Comparison of ENCODE assay signal across 27 mouse cellular contexts in the genomic region with DNA sequence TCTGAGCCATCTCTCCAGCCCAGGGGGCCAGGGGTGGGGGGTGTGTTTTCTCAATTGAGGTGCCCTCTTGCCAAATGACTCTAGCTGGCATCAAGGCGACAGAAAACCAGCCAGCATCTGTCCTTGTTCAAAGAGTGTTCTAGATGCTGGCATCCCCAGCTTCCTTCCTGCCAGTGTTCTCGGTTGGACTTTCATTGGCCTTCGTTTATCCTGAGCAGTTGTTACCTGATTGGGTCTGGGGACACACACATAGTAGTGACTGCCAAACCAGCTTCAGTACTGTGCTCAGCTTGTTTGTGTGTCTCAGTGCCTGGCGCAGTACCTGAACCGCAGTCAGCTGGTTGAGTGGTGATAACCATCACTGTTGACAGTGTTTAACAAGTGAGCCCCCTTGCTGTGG. TPM values are rescaled to one million over a fixed set of nuclear protein-coding genes. Genes with fewer than 3 reads are reported as not detected.
A peak's percentile ranks its signal among the peaks of the same experiment; 100 is the strongest.
DNase-seq lines count a peak whose midpoint lies in the region; ATAC-seq lines count a peak whose summit lies in the region.
"Had no signal": no experiment of that assay in that cellular context is flagged by ENCODE, and none has a peak within 500 bp of the region (broad histone marks: within the 10 kb centered on the region; RNA-seq: fewer than 3 reads in every experiment).

No protein-coding gene starts in this region.

- 0 out of 2 replicates have a peak overlapping the region, but pooled peaks have one; percentile 45 for H3K27ac ChIP-seq in kidney, embryonic 15.5 days
- peak overlapping the region; percentile 54 for H3K27ac ChIP-seq in heart, embryonic 11.5 days (ENCODE audit: low read depth, low read length)
- peak overlapping the region; percentile 94 for H3K27ac ChIP-seq in heart, embryonic 16.5 days (ENCODE audit: low read length)
- H3K27ac ChIP-seq: forebrain, embryonic 10.5 days; limb, embryonic 13.5 days; liver, embryonic 15.5 days had no signal

- no peak overlapping the region for H3K9ac ChIP-seq in kidney, embryonic 15.5 days
- no peak overlapping the region for H3K9ac ChIP-seq in heart, embryonic 11.5 days (ENCODE audit: low read depth, low read length)
- no peak overlapping the region; the same call in 1 of the 2 replicates for H3K9ac ChIP-seq in heart, embryonic 16.5 days (ENCODE audit: low read length)
- H3K9ac ChIP-seq: limb, embryonic 13.5 days; liver, embryonic 15.5 days had no signal

- H3K9me3 ChIP-seq in kidney, embryonic 15.5 days (replicated peaks): no peaks in the 10 kb centered on the region
- H3K9me3 ChIP-seq in heart, embryonic 11.5 days (replicated peaks; ENCODE audit: control insufficient read depth, low read length): no peaks in the 10 kb centered on the region
- no peaks in the 10 kb centered on the region for H3K9me3 ChIP-seq in heart, embryonic 16.5 days (replicated peaks; ENCODE audit: control insufficient read depth, low read length)
- H3K9me3 ChIP-seq: forebrain, embryonic 10.5 days; limb, embryonic 13.5 days; liver, embryonic 15.5 days had no signal

- no peak overlapping the region for H3K4me3 ChIP-seq in kidney, embryonic 15.5 days (replicated peaks)
- no peak overlapping the region for H3K4me3 ChIP-seq in heart, embryonic 11.5 days (ENCODE audit: low read depth, low read length)
- no peak overlapping the region for H3K4me3 ChIP-seq in heart, embryonic 16.5 days (ENCODE audit: low read length)
- H3K4me3 ChIP-seq: forebrain, embryonic 10.5 days; limb, embryonic 13.5 days; liver, embryonic 15.5 days had no signal

- no peak overlapping the region for H3K4me2 ChIP-seq in kidney, embryonic 15.5 days
- no peak overlapping the region; the same call in 1 of the 2 replicates for H3K4me2 ChIP-seq in heart, embryonic 11.5 days
- H3K4me2 ChIP-seq in heart, embryonic 16.5 days (ENCODE audit: low read depth, low read length): peak overlapping the region; percentile 66; the same call in 1 of the 2 replicates
- H3K4me2 ChIP-seq: limb, embryonic 13.5 days; liver, embryonic 15.5 days had no signal

- peaks cover 9% of the 10 kb centered on the region; the same call in 1 of the 2 replicates for H3K4me1 ChIP-seq in kidney, embryonic 15.5 days
- H3K4me1 ChIP-seq in heart, embryonic 11.5 days (ENCODE audit: control insufficient read depth, insufficient read depth, low read length): peaks cover 28% of the 10 kb centered on the region
- peaks cover 37% of the 10 kb centered on the region for H3K4me1 ChIP-seq in heart, embryonic 16.5 days (ENCODE audit: control insufficient read depth, insufficient read depth, low read length)
- H3K4me1 ChIP-seq: forebrain, embryonic 10.5 days had no signal

- WGBS in kidney, embryonic 15.5 days: 90% methylated on average over 5 of the region's 5 CpGs
- WGBS in heart, embryonic 11.5 days (ENCODE audit: insufficient replicate concordance): 66% methylated on average over 5 of the region's 5 CpGs
- WGBS in heart, embryonic 16.5 days: 65% methylated on average over 5 of the region's 5 CpGs

- peaks cover 18% of the 10 kb centered on the region for H3K27me3 ChIP-seq in kidney, embryonic 15.5 days
- H3K27me3 ChIP-seq in heart, embryonic 11.5 days (ENCODE audit: control insufficient read depth, insufficient read depth, low read length): no peaks in the 10 kb centered on the region
- no peaks in the 10 kb centered on the region for H3K27me3 ChIP-seq in heart, embryonic 16.5 days (ENCODE audit: control insufficient read depth, insufficient read depth, low read length)

- DNase-seq in gastrocnemius, postnatal 25 days: peak; percentile 31
- DNase-seq in gastrocnemius, postnatal 10 days: no peak
- no peak for DNase-seq in kidney, postnatal 4 days
- DNase-seq in spleen, postnatal 4 days (ENCODE audit: low spot score in 2 of 2): no peak
- DNase-seq in spleen, postnatal 10 days (ENCODE audit: low spot score in 2 of 2): no peak
- DNase-seq: cerebellum, adult 11 months; cerebellum, adult 9-11 months; right cerebral cortex, postnatal 4 days; thymus, adult 18-20 months; thymus, postnatal 36 days had no signal

- no peaks in the 10 kb centered on the region for H3K36me3 ChIP-seq in kidney, embryonic 15.5 days
- H3K36me3 ChIP-seq in heart, embryonic 11.5 days (ENCODE audit: control insufficient read depth, insufficient read depth, low read length): no peaks in the 10 kb centered on the region
- H3K36me3 ChIP-seq in heart, embryonic 16.5 days (ENCODE audit: control insufficient read depth, insufficient read depth): no peaks in the 10 kb centered on the region
- H3K36me3 ChIP-seq: forebrain, embryonic 10.5 days; limb, embryonic 13.5 days; liver, embryonic 15.5 days had no signal

- no peak for ATAC-seq in kidney, embryonic 15.5 days (replicated peaks; ENCODE audit: low FRiP score)
- ATAC-seq in heart, embryonic 11.5 days (replicated peaks; ENCODE audit: insufficient number of reproducible peaks, low FRiP score, low TSS enrichment): no peak
- no peak for ATAC-seq in heart, embryonic 16.5 days (replicated peaks; ENCODE audit: extremely low read depth, insufficient read depth, low FRiP score)
- ATAC-seq: CD4-positive, CD25-positive, alpha-beta regulatory T cell, adult 4 months; forebrain, embryonic 16.5 days had no signal

RNA-seq across cellular contexts. Expression of a gene that starts 37.4 kb away (rescaled TPM):
- total RNA-seq in gastrocnemius, postnatal 25 days (2021): not detected
- total RNA-seq in gastrocnemius, postnatal 10 days (2021): under 1 TPM in 1 of 2 experiments, not detected in 1; 0.43 TPM
- polyA plus RNA-seq in kidney, embryonic 15.5 days (2015; fragmentation: Nextera tagmentation; extraction: Ambion mirVana): 0.72 and 1.4 TPM in 2 replicates
- polyA plus RNA-seq in heart, embryonic 11.5 days (2014; fragmentation: Nextera tagmentation; extraction: Ambion mirVana): 0.72 TPM in 1 of 2 replicates, not detected in the other
- polyA plus RNA-seq in heart, embryonic 16.5 days (2015; fragmentation: Nextera tagmentation; extraction: Ambion mirVana): 5.5 and 16.5 TPM in 2 replicates
- total RNA-seq: left cerebral cortex, postnatal 25 days; midbrain, postnatal 0 days had no signal
- polyA plus RNA-seq: forebrain, embryonic 10.5 days; forebrain, embryonic 16.5 days; neural tube, embryonic 14.5 days had no signal

RNA-seq across cellular contexts. Expression of a gene that starts 48.9 kb away (rescaled TPM):
- total RNA-seq in gastrocnemius, postnatal 25 days (2021): 1 to 10 TPM; 9.1 to 9.7 TPM
- 10 to 100 TPM; 12.0 to 16.2 TPM for total RNA-seq in gastrocnemius, postnatal 10 days (2021)
- polyA plus RNA-seq in kidney, embryonic 15.5 days (2015; fragmentation: Nextera tagmentation; extraction: Ambion mirVana): 54.1 and 55.1 TPM in 2 replicates
- 45.7 and 50.7 TPM in 2 replicates for polyA plus RNA-seq in heart, embryonic 11.5 days (2014; fragmentation: Nextera tagmentation; extraction: Ambion mirVana)
- 37.2 and 38.8 TPM in 2 replicates for polyA plus RNA-seq in heart, embryonic 16.5 days (2015; fragmentation: Nextera tagmentation; extraction: Ambion mirVana)

RNA-seq across cellular contexts. Expression of a gene that starts 54.5 kb away (rescaled TPM):
- total RNA-seq in gastrocnemius, postnatal 25 days (2021): 100 to 1,000 TPM; 365 to 392 TPM
- 100 to 1,000 TPM; 327 to 371 TPM for total RNA-seq in gastrocnemius, postnatal 10 days (2021)
- 3.0 and 3.9 TPM in 2 replicates for polyA plus RNA-seq in kidney, embryonic 15.5 days (2015; fragmentation: Nextera tagmentation; extraction: Ambion mirVana)
- 37.0 and 37.6 TPM in 2 replicates for polyA plus RNA-seq in heart, embryonic 11.5 days (2014; fragmentation: Nextera tagmentation; extraction: Ambion mirVana)
- 71.8 and 92.4 TPM in 2 replicates for polyA plus RNA-seq in heart, embryonic 16.5 days (2015; fragmentation: Nextera tagmentation; extraction: Ambion mirVana)
- total RNA-seq: common myeloid progenitor, adult 5-6 weeks had no signal

RNA-seq across cellular contexts. Expression of a gene that starts 58.2 kb away (rescaled TPM):
- under 1 TPM; 0.20 to 0.86 TPM for total RNA-seq in gastrocnemius, postnatal 25 days (2021)
- 1 to 10 TPM; 3.7 to 5.3 TPM for total RNA-seq in gastrocnemius, postnatal 10 days (2021)
- polyA plus RNA-seq in kidney, embryonic 15.5 days (2015; fragmentation: Nextera tagmentation; extraction: Ambion mirVana): not detected in 2 replicates
- not detected in 2 replicates for polyA plus RNA-seq in heart, embryonic 11.5 days (2014; fragmentation: Nextera tagmentation; extraction: Ambion mirVana)
- 0.21 and 0.37 TPM in 2 replicates for polyA plus RNA-seq in heart, embryonic 16.5 days (2015; fragmentation: Nextera tagmentation; extraction: Ambion mirVana)
- total RNA-seq: left cerebral cortex, adult 18-20 months; left cerebral cortex, postnatal 25 days; midbrain, postnatal 0 days had no signal
- polyA plus RNA-seq: embryonic facial prominence, embryonic 11.5 days; forebrain, embryonic 10.5 days; forebrain, embryonic 16.5 days; hindbrain, embryonic 11.5 days; liver, embryonic 15.5 days; lung, embryonic 16.5 days; midbrain, postnatal 0 days; neural tube, embryonic 14.5 days; stomach, embryonic 16.5 days had no signal
